Mouse (Mus musculus) hindbrain, embryonic 14.5 days (tissue): ENCODE measurements at regions not wholly inside any gene's neighbourhood (a gene's known extent, or its start where the extent isn't known, plus 50 kb on each side); places are given as distances from the start of the nearest gene placed in this dataset.

ENCODE experiments used
- ATAC-seq: fragments of 200-750 bp; cut with Nextera tagmentation; 2 replicates; pipeline ENCODE4 v1.8.0; 2017; ENCODE audit warnings: moderate number of reproducible peaks, mild to moderate bottlenecking, moderate TSS enrichment, moderate library complexity; ENCODE audit not compliant: low FRiP score
- DNase-seq: peaks from one replicate; pipeline ENCODE4 v3.0.0-alpha.2; 2015; ENCODE audit warnings: low spot score
- H3K27ac ChIP-seq: fragments of 300-500 bp; sonication (generic); 2 replicates; pipeline ENCODE4 v1.5.1; 2014; ENCODE audit warnings: mild to moderate bottlenecking, moderate library complexity
- H3K27me3 ChIP-seq: fragments of 300-500 bp; sonication (generic); 2 replicates; pipeline ENCODE4 v1.6.1; 2014; ENCODE audit warnings: mild to moderate bottlenecking, low read length, mixed read lengths; ENCODE audit not compliant: control insufficient read depth, insufficient read depth
- H3K36me3 ChIP-seq: fragments of 300-500 bp; sonication (generic); replicated peaks from 2 replicates; pipeline ENCODE4 v1.6.1; 2014; ENCODE audit not compliant: control insufficient read depth, insufficient read depth
- H3K4me1 ChIP-seq: fragments of 300-500 bp; sonication (generic); replicated peaks from 2 replicates; pipeline ENCODE4 v1.6.1; 2014; ENCODE audit warnings: antibody characterized with exemption, low read length, mixed read lengths; ENCODE audit not compliant: control insufficient read depth, insufficient read depth
- H3K4me2 ChIP-seq: fragments of 300-500 bp; sonication (generic); replicated peaks from 2 replicates; pipeline ENCODE4 v1.6.1; 2014; ENCODE audit warnings: mild to moderate bottlenecking, moderate library complexity
- H3K4me3 ChIP-seq: fragments of 300-500 bp; sonication (generic); replicated peaks from 2 replicates; pipeline ENCODE4 v1.5.1; 2014; ENCODE audit warnings: mild to moderate bottlenecking, low read length
- H3K9ac ChIP-seq: fragments of 300-500 bp; sonication (generic); 2 replicates; pipeline ENCODE4 v1.6.1; 2014
- H3K9me3 ChIP-seq: fragments of 300-500 bp; sonication (generic); 2 replicates; pipeline ENCODE4 v1.6.1; 2016; ENCODE audit warnings: low read length; ENCODE audit not compliant: control insufficient read depth
- WGBS: fragments of 180-500 bp; shearing (Covaris S2); extraction: QIAGEN DNeasy Blood & Tissue Kit; methylation state at CpG from one replicate; pipeline ENCODE4 v1.1.7; 2014; 5-methylcytosine and 5-hydroxymethylcytosine counted together

DNA sequence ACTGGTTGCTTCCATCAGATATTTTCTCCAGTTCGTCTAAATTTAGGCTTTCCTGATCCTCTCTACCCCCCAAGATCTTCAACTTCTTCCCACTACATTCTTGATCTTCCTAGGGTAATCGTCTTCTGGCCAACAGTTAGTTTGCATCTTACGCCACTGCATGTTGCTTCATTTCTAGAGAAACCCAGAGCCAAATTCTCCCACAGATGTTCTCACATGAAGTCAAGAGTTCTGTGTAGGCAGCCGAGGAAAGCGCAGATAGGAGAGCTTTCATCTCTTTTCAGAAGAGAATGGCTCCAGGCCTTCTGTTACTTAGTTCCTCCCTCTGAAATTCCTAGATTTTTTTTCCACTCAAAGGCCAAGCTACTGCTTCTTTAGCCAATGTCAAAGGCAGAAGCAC is 179.9 kb downstream of the Fgf10 start:
- Histone ChIP-seq H3K36me3 (no peaks in the 10 kb centered on the region), H3K4me1 (no peaks in the 10 kb centered on the region), H3K4me2 (no peak overlapping the region), H3K27me3 (no peaks in the 10 kb centered on the region), H3K4me3 (no peak overlapping the region), H3K27ac (no peak overlapping the region), H3K9me3 (no peaks in the 10 kb centered on the region), H3K9ac (no peak overlapping the region)
- WGBS: 96% methylated on average over 5 of the region's 5 CpGs
- DNase-seq (no peak), ATAC-seq (no peak)

- 88% methylated on average over 8 of the region's 8 CpGs for WGBS
- no peaks in the 10 kb centered on the region for H3K4me1 ChIP-seq
- H3K4me2 ChIP-seq: no peak overlapping the region
- no peak overlapping the region for H3K4me3 ChIP-seq
- no peaks in the 10 kb centered on the region for H3K36me3 ChIP-seq
- DNase-seq: no peak
- no peak for ATAC-seq
- H3K27me3 ChIP-seq: no peaks in the 10 kb centered on the region
- H3K9ac ChIP-seq: no peak overlapping the region
- H3K9me3 ChIP-seq: no peaks in the 10 kb centered on the region
- no peak overlapping the region for H3K27ac ChIP-seq
Observed at GRCm38 (mm10) chr13:118850708-118851107, 181.1 kb downstream of the Fgf10 start.

- ATAC-seq (peak; percentile 57; the same call in 1 of the 2 replicates), DNase-seq (no peak)
- H3K9me3 ChIP-seq: no peaks in the 10 kb centered on the region
- no peak overlapping the region for H3K9ac ChIP-seq
- no peaks in the 10 kb centered on the region for H3K36me3 ChIP-seq
- WGBS: 53% methylated on average over 9 of the region's 9 CpGs
- no peaks in the 10 kb centered on the region for H3K4me1 ChIP-seq
- no peak overlapping the region for H3K4me3 ChIP-seq
- H3K27me3 ChIP-seq: no peaks in the 10 kb centered on the region
- H3K4me2 ChIP-seq: no peak overlapping the region
- H3K27ac ChIP-seq: no peak overlapping the region
Observed at GRCm38 (mm10) chr13:118886339-118886810, 216.8 kb downstream of the Fgf10 start.

- ATAC-seq (no peak), DNase-seq (no peak)
- Histone ChIP-seq H3K36me3 (no peaks in the 10 kb centered on the region), H3K27me3 (no peaks in the 10 kb centered on the region), H3K9me3 (no peaks in the 10 kb centered on the region), H3K4me1 (no peaks in the 10 kb centered on the region), H3K9ac (no peak overlapping the region), H3K4me2 (no peak overlapping the region), H3K4me3 (no peak overlapping the region), H3K27ac (no peak overlapping the region)
- WGBS: 94% methylated on average over 4 of the region's 4 CpGs
Observed at GRCm38 (mm10) chr13:118895079-118895478, 225.5 kb downstream of the Fgf10 start.

DNA sequence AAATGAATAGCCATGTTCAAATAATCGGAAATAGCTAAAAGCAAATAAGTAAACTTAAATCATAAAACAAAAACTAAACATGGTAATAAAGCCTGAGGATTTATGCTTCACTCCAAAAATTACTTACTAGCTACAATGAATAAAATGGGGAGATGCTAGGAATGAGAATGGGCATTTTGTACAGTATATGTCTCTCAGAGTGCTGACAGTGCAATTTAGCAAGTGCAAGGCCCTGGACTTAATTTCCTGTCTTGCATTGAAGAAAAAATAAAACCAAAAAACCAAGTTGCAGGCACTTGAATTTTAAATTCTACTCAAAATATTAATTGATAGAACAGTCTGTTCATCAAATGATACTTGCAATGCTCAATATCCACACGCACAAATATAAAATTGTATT is 232.4 kb downstream of the Fgf10 start:
- peak; percentile 8 for DNase-seq
- ATAC-seq: no peak
- Histone ChIP-seq H3K4me1 (no peaks in the 10 kb centered on the region), H3K36me3 (no peaks in the 10 kb centered on the region), H3K27me3 (no peaks in the 10 kb centered on the region), H3K4me2 (no peak overlapping the region), H3K4me3 (no peak overlapping the region), H3K9ac (no peak overlapping the region), H3K9me3 (no peaks in the 10 kb centered on the region), H3K27ac (no peak overlapping the region)
- WGBS: 93% methylated on average over 2 of the region's 2 CpGs

DNA sequence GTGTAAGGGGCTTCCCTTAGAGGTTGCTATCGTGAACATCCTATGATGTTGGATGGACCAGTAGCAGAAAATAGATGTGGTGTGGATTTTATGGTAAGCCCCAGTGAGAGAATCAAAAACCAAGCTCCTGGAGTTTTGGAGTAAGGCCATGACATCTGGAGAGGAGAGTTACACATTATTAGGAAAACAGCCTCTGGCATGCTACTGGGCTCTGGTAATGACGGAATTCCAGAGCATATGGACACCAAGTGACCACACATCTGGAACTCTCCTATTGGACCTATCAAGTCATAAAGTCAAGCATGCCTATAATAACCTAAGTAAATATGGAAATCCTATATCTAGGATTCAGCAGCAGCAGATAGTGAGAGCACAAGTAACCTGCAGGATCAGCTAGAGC is 240.8 kb downstream of the Fgf10 start:
- DNase-seq (no peak), ATAC-seq (no peak)
- Histone ChIP-seq H3K36me3 (no peaks in the 10 kb centered on the region), H3K27ac (no peak overlapping the region), H3K27me3 (no peaks in the 10 kb centered on the region), H3K4me2 (no peak overlapping the region), H3K9ac (no peak overlapping the region), H3K4me1 (no peaks in the 10 kb centered on the region), H3K9me3 (no peaks in the 10 kb centered on the region), H3K4me3 (no peak overlapping the region)
- WGBS: 96% methylated on average over 2 of the region's 2 CpGs

GRCm38 (mm10) chr13:118940786-118941185 is 271.2 kb downstream of the Fgf10 start:
- Histone ChIP-seq H3K4me1 (no peaks in the 10 kb centered on the region), H3K27me3 (no peaks in the 10 kb centered on the region), H3K4me3 (no peak overlapping the region), H3K27ac (no peak overlapping the region), H3K36me3 (no peaks in the 10 kb centered on the region), H3K9me3 (no peaks in the 10 kb centered on the region), H3K4me2 (no peak overlapping the region), H3K9ac (no peak overlapping the region)
- 87% methylated on average over 3 of the region's 3 CpGs for WGBS
- DNase-seq (no peak), ATAC-seq (no peak)

DNA sequence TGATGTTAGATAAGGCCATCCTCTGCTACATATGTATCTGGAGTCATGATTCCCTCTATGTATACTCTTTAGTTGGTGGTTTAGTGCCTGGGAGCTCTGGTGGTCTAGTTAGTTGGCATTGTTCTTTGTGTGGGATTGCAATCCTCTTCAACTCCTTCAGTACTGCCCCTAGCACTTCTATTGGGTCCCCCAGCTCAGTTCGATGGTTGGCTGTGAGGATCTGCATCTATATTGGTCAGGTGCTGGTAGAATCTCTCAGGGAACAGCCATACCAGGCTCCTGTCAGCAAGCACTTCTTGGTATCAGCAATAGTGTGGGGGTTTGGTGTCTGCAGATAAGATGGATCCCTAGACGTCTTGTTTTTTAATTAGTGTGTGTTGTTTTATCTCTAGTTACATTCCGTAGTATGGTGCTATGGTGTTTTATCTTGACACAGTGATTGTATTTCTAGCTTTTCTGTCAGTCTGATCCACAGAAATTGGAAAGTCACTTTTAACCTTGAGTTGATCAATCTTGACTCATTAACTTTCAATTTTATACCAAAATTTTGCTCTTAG is 296.6 kb downstream of the Fgf10 start:
- DNase-seq: no peak
- Histone ChIP-seq H3K9me3 (no peaks in the 10 kb centered on the region), H3K4me3 (no peak overlapping the region), H3K27me3 (no peaks in the 10 kb centered on the region), H3K27ac (no peak overlapping the region), H3K9ac (no peak overlapping the region), H3K4me2 (no peak overlapping the region), H3K4me1 (no peaks in the 10 kb centered on the region), H3K36me3 (no peaks in the 10 kb centered on the region)
- ATAC-seq: no peak
- WGBS: 88% methylated on average over 3 of the region's 3 CpGs

DNA sequence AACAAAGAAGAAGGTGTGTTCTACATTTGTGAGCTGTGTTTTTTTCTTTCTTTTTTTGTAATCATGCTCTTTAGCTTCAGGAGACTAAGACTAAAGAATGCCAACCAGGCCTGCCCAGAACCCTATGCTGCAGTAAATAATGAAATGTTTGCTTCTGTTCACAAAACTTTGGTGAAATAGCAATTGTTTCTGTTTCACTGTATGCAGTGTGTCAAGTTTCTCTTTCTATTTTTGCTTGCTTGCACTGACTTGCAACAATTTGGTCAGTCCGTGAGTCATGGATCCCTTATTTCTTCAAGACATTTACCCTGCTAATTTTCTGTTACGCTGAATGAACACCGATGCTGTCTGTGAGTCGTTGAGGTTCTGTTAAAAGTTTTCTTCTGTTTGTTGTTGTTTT is 298.1 kb downstream of the Fgf10 start:
- no peak for DNase-seq
- no peak for ATAC-seq

GRCm38 (mm10) chr13:118975008-118975407 is 305.4 kb downstream of the Fgf10 start:
- ATAC-seq: no peak
- H3K27ac ChIP-seq: no peak overlapping the region
- H3K4me2 ChIP-seq: no peak overlapping the region
- DNase-seq: no peak
- H3K9ac ChIP-seq: no peak overlapping the region
- H3K36me3 ChIP-seq: no peaks in the 10 kb centered on the region
- no peaks in the 10 kb centered on the region for H3K9me3 ChIP-seq
- no peaks in the 10 kb centered on the region for H3K27me3 ChIP-seq
- H3K4me1 ChIP-seq: no peaks in the 10 kb centered on the region
- H3K4me3 ChIP-seq: no peak overlapping the region

More for the DNA sequence above, 298.1 kb downstream of the Fgf10 start:
- Histone ChIP-seq H3K9ac (no peak overlapping the region), H3K27me3 (no peaks in the 10 kb centered on the region), H3K27ac (no peak overlapping the region), H3K9me3 (no peaks in the 10 kb centered on the region), H3K36me3 (no peaks in the 10 kb centered on the region), H3K4me3 (no peak overlapping the region), H3K4me2 (no peak overlapping the region), H3K4me1 (no peaks in the 10 kb centered on the region)
- 91% methylated on average over 4 of the region's 4 CpGs for WGBS
